Mouse (Mus musculus) heart, postnatal 0 days (tissue): ENCODE data around the gene Il17rc.

Experiments
- CTCF ChIP-seq: IDR thresholded peaks from 2 replicates; pipeline ENCODE4 v1.5.1; 2016; ENCODE audit warnings: antibody characterized with exemption, control low read depth, low read depth
- EP300 ChIP-seq: IDR thresholded peaks from 2 replicates; pipeline ENCODE4 v1.6.1; 2016; ENCODE audit warnings: antibody characterized with exemption, low read depth

- TF ChIP-seq CTCF (no peak), EP300 (no peak)
Observed at GRCm38 (mm10) chr6:113426696-113427095, 44.5 kb upstream of the Il17rc start.
